24 mouse cellular contexts compared by ENCODE assay signal in genomic region chr5:147440996-147441507, GRCm38 (mm10). TPM values are rescaled to one million over a fixed set of nuclear protein-coding genes. Genes with fewer than 3 reads are reported as not detected.
DNase-seq lines count a peak whose midpoint lies in the region; ATAC-seq and TF ChIP-seq lines count a peak whose summit lies in the region.
"Had no signal": no experiment of that assay in that cellular context is flagged by ENCODE, and none has a peak within 500 bp of the region (broad histone marks: within the 10 kb centered on the region; RNA-seq: fewer than 3 reads in every experiment).

No protein-coding gene starts in this region.

- no peak for TF ChIP-seq CTCF in G1E (IDR thresholded peaks at IDR 0.05; ENCODE audit: low read depth, low read length)
- no peak for TF ChIP-seq CTCF in thymus, adult 2 months (IDR thresholded peaks at IDR 0.05; ENCODE audit: borderline replicate concordance, control insufficient read depth, extremely low read depth, insufficient read depth, low read length, poor library complexity)

- H3K9ac ChIP-seq in liver, embryonic 13.5 days: peak overlapping the region; percentile 48
- H3K9ac ChIP-seq in liver, embryonic 16.5 days (ENCODE audit: low read depth, low read length): no peak overlapping the region
- H3K9ac ChIP-seq: embryonic facial prominence, embryonic 13.5 days; forebrain, postnatal 0 days; heart, embryonic 13.5 days; hindbrain, embryonic 13.5 days had no signal

- peaks cover 84% of the 10 kb centered on the region for H3K4me1 ChIP-seq in erythroblast, embryonic 14.5 days (ENCODE audit: control insufficient read depth)
- H3K4me1 ChIP-seq in G1E (ENCODE audit: insufficient read depth, low read depth, low read length): peaks cover 87% of the 10 kb centered on the region
- peaks cover 88% of the 10 kb centered on the region for H3K4me1 ChIP-seq in liver, embryonic 13.5 days (replicated peaks)
- peaks cover 68% of the 10 kb centered on the region for H3K4me1 ChIP-seq in liver, embryonic 16.5 days (ENCODE audit: control insufficient read depth, low read depth, low read length)
- H3K4me1 ChIP-seq in thymus, adult 2 months (replicated peaks; ENCODE audit: control insufficient read depth, insufficient read depth, low read length): peaks cover 13% of the 10 kb centered on the region

- TF ChIP-seq POLR2A in thymus, adult 2 months (IDR thresholded peaks at IDR 0.05; ENCODE audit: control insufficient read depth, extremely low read depth, insufficient read depth, low read length, poor library complexity): no peak

- WGBS in liver, embryonic 13.5 days (ENCODE audit: insufficient replicate concordance): 40% methylated on average over 3 of the region's 3 CpGs
- 39% methylated on average over 3 of the region's 3 CpGs for WGBS in liver, embryonic 16.5 days (ENCODE audit: insufficient replicate concordance)
- WGBS in thymus, adult 2 months: 89% methylated on average over 3 of the region's 3 CpGs

- no peak for ATAC-seq in erythroblast, adult 5-6 weeks (replicated peaks; ENCODE audit: low FRiP score, poor library complexity, severe bottlenecking)
- ATAC-seq in G1E (ENCODE audit: extremely low read depth, insufficient number of reproducible peaks, low FRiP score, poor library complexity, severe bottlenecking): no peak
- no peak for ATAC-seq in liver, embryonic 13.5 days (ENCODE audit: low read depth)
- no peak for ATAC-seq in liver, embryonic 16.5 days (ENCODE audit: low read depth)
- ATAC-seq: forebrain, embryonic 14.5 days; forebrain, postnatal 0 days; hindbrain, embryonic 16.5 days had no signal

- no peaks in the 10 kb centered on the region for H3K27me3 ChIP-seq in erythroblast, embryonic 14.5 days (ENCODE audit: control insufficient read depth)
- H3K27me3 ChIP-seq in G1E (ENCODE audit: insufficient read depth, low read length): no peaks in the 10 kb centered on the region
- no peaks in the 10 kb centered on the region for H3K27me3 ChIP-seq in liver, embryonic 13.5 days
- H3K27me3 ChIP-seq in liver, embryonic 16.5 days (ENCODE audit: control insufficient read depth, insufficient read depth, low read depth, low read length): no peaks in the 10 kb centered on the region
- no peaks in the 10 kb centered on the region for H3K27me3 ChIP-seq in thymus, adult 2 months (ENCODE audit: control insufficient read depth, insufficient read depth, low read length)
- H3K27me3 ChIP-seq: embryonic facial prominence, embryonic 13.5 days; heart, embryonic 13.5 days; hindbrain, embryonic 13.5 days had no signal

- peak overlapping the region; percentile 81 for H3K27ac ChIP-seq in liver, embryonic 13.5 days
- peak overlapping the region; percentile 55 for H3K27ac ChIP-seq in liver, embryonic 16.5 days (ENCODE audit: low read length)
- no peak overlapping the region for H3K27ac ChIP-seq in thymus, adult 2 months (ENCODE audit: control insufficient read depth, insufficient read depth, low read length)
- H3K27ac ChIP-seq: embryonic facial prominence, embryonic 10.5 days; embryonic facial prominence, embryonic 13.5 days; heart, adult 2 months; heart, embryonic 10.5 days; heart, embryonic 13.5 days; hindbrain, embryonic 13.5 days had no signal

- H3K36me3 ChIP-seq in erythroblast, embryonic 14.5 days (ENCODE audit: control insufficient read depth): peaks cover 56% of the 10 kb centered on the region
- peaks cover 40% of the 10 kb centered on the region for H3K36me3 ChIP-seq in G1E (replicated peaks)
- H3K36me3 ChIP-seq in liver, embryonic 13.5 days: peaks cover 17% of the 10 kb centered on the region
- H3K36me3 ChIP-seq in liver, embryonic 16.5 days (ENCODE audit: control insufficient read depth, insufficient read depth): no peaks in the 10 kb centered on the region; the same call in 1 of the 2 replicates
- H3K36me3 ChIP-seq in thymus, adult 2 months (ENCODE audit: control insufficient read depth, insufficient read depth, low read length): 0 out of 2 replicates have a peak, but pooled peaks cover 3% of the 10 kb centered on the region
- H3K36me3 ChIP-seq: embryonic facial prominence, embryonic 13.5 days; hindbrain, embryonic 13.5 days had no signal

- H3K4me2 ChIP-seq in liver, embryonic 13.5 days: peak overlapping the region; percentile 55
- peak overlapping the region; percentile 14; the same call in 1 of the 2 replicates for H3K4me2 ChIP-seq in liver, embryonic 16.5 days (ENCODE audit: low read depth, low read length)
- H3K4me2 ChIP-seq: embryonic facial prominence, embryonic 13.5 days; heart, embryonic 13.5 days; hindbrain, embryonic 13.5 days had no signal

- H3K4me3 ChIP-seq in erythroblast, embryonic 14.5 days (replicated peaks): peak overlapping the region; percentile 10
- H3K4me3 ChIP-seq in G1E (ENCODE audit: low read depth, low read length): peak overlapping the region; percentile 57; the same call in 1 of the 2 replicates
- H3K4me3 ChIP-seq in liver, embryonic 13.5 days (replicated peaks): peak overlapping the region; percentile 11; the same call in 1 of the 2 replicates
- no peak overlapping the region for H3K4me3 ChIP-seq in liver, embryonic 16.5 days (ENCODE audit: low read depth, low read length)
- H3K4me3 ChIP-seq in thymus, adult 2 months (ENCODE audit: control insufficient read depth, insufficient read depth, low read length): no peak overlapping the region
- H3K4me3 ChIP-seq: embryonic facial prominence, embryonic 10.5 days; embryonic facial prominence, embryonic 13.5 days; heart, adult 2 months; heart, embryonic 10.5 days; heart, embryonic 13.5 days; hindbrain, embryonic 13.5 days had no signal

- no peak for DNase-seq in G1E (ENCODE audit: low spot score)
- no peak for DNase-seq in liver, embryonic 13.5 days
- no peak for DNase-seq in lung, postnatal 25 days (ENCODE audit: low spot score)
- DNase-seq in urinary bladder, postnatal 10 days (ENCODE audit: low spot score): no peak
- no peak for DNase-seq in thymus, adult 2 months
- DNase-seq: adrenal gland, adult 2 months; adrenal gland, postnatal 14 days; cerebellum, adult 11 months; cerebellum, adult 9-11 months; cerebellum, postnatal 25 days; forebrain, postnatal 0 days; gastrocnemius, postnatal 25 days; heart, adult 2 months had no signal

- H3K9me3 ChIP-seq in erythroblast, embryonic 14.5 days (ENCODE audit: control insufficient read depth, low read length): no peaks in the 10 kb centered on the region
- no peaks in the 10 kb centered on the region for H3K9me3 ChIP-seq in G1E (replicated peaks)
- H3K9me3 ChIP-seq in liver, embryonic 13.5 days (replicated peaks): no peaks in the 10 kb centered on the region
- H3K9me3 ChIP-seq in liver, embryonic 16.5 days (replicated peaks; ENCODE audit: control insufficient read depth, low read length): no peaks in the 10 kb centered on the region
- H3K9me3 ChIP-seq: embryonic facial prominence, embryonic 10.5 days; embryonic facial prominence, embryonic 13.5 days; heart, embryonic 10.5 days; hindbrain, embryonic 13.5 days had no signal

RNA-seq across cellular contexts. Expression of gene Pan3, which starts 11.1 kb away (rescaled TPM):
- polyA plus RNA-seq in erythroblast, embryonic 14.5 days (2012): 0.34 and 1.3 TPM in 2 replicates
- 263 and 430 TPM in 2 replicates for total RNA-seq in erythroblast, adult 5-6 weeks (2015; ENCODE audit: low replicate concordance)
- 228 and 241 TPM in 2 replicates for total RNA-seq in erythroblast, adult 5-6 weeks (2017; ENCODE audit: low replicate concordance)
- 618 and 666 TPM in 2 replicates for total RNA-seq in G1E (2014; fragmentation: Nextera tagmentation)
- total RNA-seq in G1E (2017): 179 and 200 TPM in 2 replicates
- polyA plus RNA-seq in G1E (2012): 30.7 and 32.3 TPM in 2 replicates
- polyA plus RNA-seq in liver, embryonic 13.5 days (2015; fragmentation: Nextera tagmentation; extraction: Ambion mirVana): 39.0 and 39.3 TPM in 2 replicates
- polyA plus RNA-seq in liver, embryonic 16.5 days (2015; fragmentation: Nextera tagmentation; extraction: Ambion mirVana): 29.5 and 32.0 TPM in 2 replicates
- polyA plus RNA-seq in thymus, adult 2 months (2012; rRNA removed): 124 and 152 TPM in 2 replicates

RNA-seq across cellular contexts. Expression of gene Flt3, which starts 40.8 kb away (rescaled TPM):
- 0.01 and 0.02 TPM in 2 replicates for polyA plus RNA-seq in erythroblast, embryonic 14.5 days (2012)
- 0.84 and 1.9 TPM in 2 replicates for total RNA-seq in erythroblast, adult 5-6 weeks (2015; ENCODE audit: low replicate concordance)
- total RNA-seq in erythroblast, adult 5-6 weeks (2017; ENCODE audit: low replicate concordance): 2.8 and 4.7 TPM in 2 replicates
- total RNA-seq in G1E (2014; fragmentation: Nextera tagmentation): not detected in 2 replicates
- total RNA-seq in G1E (2017): 0.11 and 0.17 TPM in 2 replicates
- polyA plus RNA-seq in G1E (2012): not detected in 2 replicates
- 1.6 and 1.8 TPM in 2 replicates for polyA plus RNA-seq in liver, embryonic 13.5 days (2015; fragmentation: Nextera tagmentation; extraction: Ambion mirVana)
- 1.4 and 1.6 TPM in 2 replicates for polyA plus RNA-seq in liver, embryonic 16.5 days (2015; fragmentation: Nextera tagmentation; extraction: Ambion mirVana)
- polyA plus RNA-seq in thymus, adult 2 months (2012; rRNA removed): 5.3 and 5.8 TPM in 2 replicates
- total RNA-seq: gastrocnemius, adult 8-10 months; gastrocnemius, postnatal 25 days had no signal
- polyA plus RNA-seq: heart, embryonic 10.5 days had no signal

Comparison
In these comparisons a context has a peak if more than half of its experiments do, and no peak if none do; other contexts are left out.
1. H3K4me3 ChIP-seq: peak in erythroblast, embryonic 14.5 days (single experiment), G1E (single experiment) and liver, embryonic 13.5 days (single experiment); none in liver, embryonic 16.5 days (single experiment) and thymus, adult 2 months (single experiment).
2. RNA of gene Pan3, which starts 11.1 kb away (polyA plus RNA-seq): 124 to 152 TPM in thymus, adult 2 months, 39.0 to 39.3 TPM in liver, embryonic 13.5 days, 30.7 to 32.3 TPM in G1E and 29.5 to 32.0 TPM in liver, embryonic 16.5 days; 0.34 to 1.3 TPM in erythroblast, embryonic 14.5 days; every median in the first group is over 10 times any median in the second.